Mouse (Mus musculus) intestine, embryonic 16.5 days (tissue): ENCODE measurements around the gene Mboat2. TPM values are rescaled to one million over a fixed set of nuclear protein-coding genes. Genes with fewer than 3 reads are reported as not detected.

Experiments
- polyA plus RNA-seq: library from polyadenylated mRNA; unstranded; fragments of >200 nt; fragmentation: Nextera tagmentation; extraction: Ambion mirVana; gene quantifications from 2 replicates; pipeline ENCODE4 v1.2.1, GENCODE M21; 2015

The Mboat2 gene
- polyA plus RNA-seq, 1 experiment from 2014 or later: 19.5 TPM

Other genes starting within 250 kb of the Mboat2 start
- 8.1 and 10.0 TPM in 2 replicates for gene Klf11, start 179.6 kb upstream of the Mboat2 start, polyA plus RNA-seq
- 1.4 and 2.1 TPM in 2 replicates for gene Cys1, start 149.1 kb upstream of the Mboat2 start, polyA plus RNA-seq
- 122 and 147 TPM in 2 replicates for gene Rrm2, start 122.6 kb upstream of the Mboat2 start, polyA plus RNA-seq
- gene Kidins220, start 144.0 kb downstream of the Mboat2 start, polyA plus RNA-seq: 19.1 and 21.6 TPM in 2 replicates